Mouse (Mus musculus): ENCODE data around the gene Lcmt1.

- TF ChIP-seq CTCF (conservative IDR thresholded peaks at IDR 0.05; ENCODE audit: low read length) (no peak), NANOG (IDR thresholded peaks at IDR 0.05; ENCODE audit: borderline replicate concordance, low read length) (no peak), POU5F1 (IDR thresholded peaks at IDR 0.05; ENCODE audit: borderline replicate concordance, low read length) (no peak)
These were observed 15.7 kb upstream of the Lcmt1 start for GRCm38 (mm10) chr7:123353879-123354278.
